Mouse (Mus musculus): ENCODE measurements around the gene Tbx1. TPM values are rescaled to one million over a fixed set of nuclear protein-coding genes. Genes with fewer than 3 reads are reported as not detected.
A peak's percentile ranks its signal among the peaks of the same experiment; 100 is the strongest.

The Tbx1 gene
- polyA plus RNA-seq, 1 experiment from 2014 or later = 0.32 TPM

DNA sequence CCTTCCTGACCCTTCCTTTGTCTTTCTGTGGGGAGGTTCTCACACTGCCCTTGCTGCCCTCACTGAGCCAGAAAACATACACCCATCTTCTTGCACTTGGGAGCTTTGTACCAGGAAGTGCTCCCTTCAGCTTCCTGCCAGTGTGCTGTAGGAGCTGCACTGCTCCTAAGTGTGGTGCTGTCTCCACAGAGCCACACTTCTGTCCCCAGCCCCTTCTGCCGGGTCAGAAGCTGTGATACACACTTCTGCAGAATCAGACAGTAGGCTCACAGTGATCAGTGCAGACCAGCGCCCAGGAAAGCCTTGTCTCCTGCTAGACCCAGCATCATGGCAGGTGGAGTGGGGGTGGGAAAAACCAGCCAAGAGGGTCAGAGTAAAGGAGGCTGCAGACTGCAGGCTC is 42.3 kb upstream of the Tbx1 start:
- Histone ChIP-seq H3K36me3 (ENCODE audit: insufficient read depth, low read length) (no peaks in the 10 kb centered on the region), H3K4me2 (ENCODE audit: low read length) (no peak overlapping the region), H3K9ac (ENCODE audit: low read depth, low read length) (no peak overlapping the region), H3K9me3 (replicated peaks; ENCODE audit: low read length) (no peaks in the 10 kb centered on the region), H3K27me3 (ENCODE audit: insufficient read depth, low read length) (no peaks in the 10 kb centered on the region), H3K27ac (no peak overlapping the region), H3K4me1 (replicated peaks; ENCODE audit: insufficient read depth, low read length) (0 out of 2 replicates have a peak, but pooled peaks cover 4% of the 10 kb centered on the region), H3K4me3 (replicated peaks; ENCODE audit: low read depth, low read length) (no peak overlapping the region)
- DNase-seq (ENCODE audit: low spot score) (no peak), ATAC-seq (replicated peaks; ENCODE audit: low FRiP score, low read depth) (no peak)
- WGBS = 57% methylated on average over 2 of the region's 2 CpGs
- no peak for TF ChIP-seq CTCF (IDR thresholded peaks at IDR 0.05; ENCODE audit: low read depth)

DNA sequence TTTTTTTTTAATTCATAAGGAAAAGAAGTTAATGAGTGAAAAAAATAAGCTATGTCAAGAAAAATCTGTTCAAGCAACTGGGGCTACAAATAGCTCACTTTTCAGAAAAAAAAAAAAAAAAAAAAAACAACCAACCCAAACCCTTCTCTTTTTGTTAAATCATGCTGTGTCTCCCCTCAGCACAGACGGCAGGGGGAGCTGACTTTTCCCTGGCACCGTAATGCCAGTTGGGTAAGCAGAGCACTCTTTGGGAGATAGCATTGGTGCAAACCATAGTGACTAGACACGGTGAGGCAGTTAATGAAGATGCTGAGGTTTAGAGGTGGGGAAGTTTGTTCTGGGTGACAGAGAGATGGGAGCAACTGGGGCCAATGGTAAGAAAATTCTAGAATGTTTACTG is 41.6 kb upstream of the Tbx1 start:
- no peak overlapping the region for H3K27ac ChIP-seq
- 39% methylated on average over 3 of the region's 3 CpGs for WGBS
- DNase-seq (ENCODE audit: low spot score) = no peak
- TF ChIP-seq CTCF (IDR thresholded peaks at IDR 0.05; ENCODE audit: low read depth) = peak; percentile 47; the same call in 1 of the 2 replicates
- H3K27me3 ChIP-seq (ENCODE audit: insufficient read depth, low read length) = no peaks in the 10 kb centered on the region
- no peaks in the 10 kb centered on the region for H3K9me3 ChIP-seq (replicated peaks; ENCODE audit: low read length)
- 0 out of 2 replicates have a peak, but pooled peaks cover 4% of the 10 kb centered on the region for H3K4me1 ChIP-seq (replicated peaks; ENCODE audit: insufficient read depth, low read length)
- H3K36me3 ChIP-seq (ENCODE audit: insufficient read depth, low read length) = no peaks in the 10 kb centered on the region
- no peak for ATAC-seq (replicated peaks; ENCODE audit: low FRiP score, low read depth)
- H3K4me2 ChIP-seq (ENCODE audit: low read length) = no peak overlapping the region
- no peak overlapping the region for H3K4me3 ChIP-seq (replicated peaks; ENCODE audit: low read depth, low read length)
- H3K9ac ChIP-seq (ENCODE audit: low read depth, low read length) = no peak overlapping the region

DNA sequence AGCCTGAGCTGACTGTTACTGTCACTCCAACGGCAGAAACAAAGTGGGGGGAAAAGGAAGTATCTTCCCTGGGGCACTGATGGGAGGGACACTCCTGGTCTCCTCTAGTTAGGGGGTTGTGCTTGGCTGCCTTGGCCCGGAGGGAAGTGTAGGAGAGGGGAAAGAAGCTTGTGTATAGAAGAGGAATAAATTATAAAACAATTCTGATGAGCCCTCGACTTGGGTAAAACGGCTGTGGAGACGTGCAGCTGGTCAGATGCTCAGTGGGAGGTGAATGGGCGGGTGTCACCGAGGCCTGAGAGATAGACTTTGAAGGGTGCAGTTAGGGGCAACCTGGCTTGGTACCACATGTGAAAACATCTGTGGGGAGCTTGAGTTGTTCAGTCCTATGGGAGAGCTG is 40.7 kb upstream of the Tbx1 start:
- H3K9me3 ChIP-seq (replicated peaks; ENCODE audit: low read length) = no peaks in the 10 kb centered on the region
- H3K4me3 ChIP-seq (replicated peaks; ENCODE audit: low read depth, low read length) = no peak overlapping the region
- H3K36me3 ChIP-seq (ENCODE audit: insufficient read depth, low read length) = no peaks in the 10 kb centered on the region
- no peak for ATAC-seq (replicated peaks; ENCODE audit: low FRiP score, low read depth)
- H3K9ac ChIP-seq (ENCODE audit: low read depth, low read length) = no peak overlapping the region
- peaks cover 7% of the 10 kb centered on the region; the same call in 1 of the 2 replicates for H3K4me1 ChIP-seq (replicated peaks; ENCODE audit: insufficient read depth, low read length)
- no peak overlapping the region for H3K4me2 ChIP-seq (ENCODE audit: low read length)
- 51% methylated on average over 7 of the region's 7 CpGs for WGBS
- no peaks in the 10 kb centered on the region; the same call in 1 of the 2 replicates for H3K27me3 ChIP-seq (ENCODE audit: insufficient read depth, low read length)
- no peak for DNase-seq (ENCODE audit: low spot score)
- no peak overlapping the region for H3K27ac ChIP-seq
- TF ChIP-seq CTCF (IDR thresholded peaks at IDR 0.05; ENCODE audit: low read depth) = no peak

DNA sequence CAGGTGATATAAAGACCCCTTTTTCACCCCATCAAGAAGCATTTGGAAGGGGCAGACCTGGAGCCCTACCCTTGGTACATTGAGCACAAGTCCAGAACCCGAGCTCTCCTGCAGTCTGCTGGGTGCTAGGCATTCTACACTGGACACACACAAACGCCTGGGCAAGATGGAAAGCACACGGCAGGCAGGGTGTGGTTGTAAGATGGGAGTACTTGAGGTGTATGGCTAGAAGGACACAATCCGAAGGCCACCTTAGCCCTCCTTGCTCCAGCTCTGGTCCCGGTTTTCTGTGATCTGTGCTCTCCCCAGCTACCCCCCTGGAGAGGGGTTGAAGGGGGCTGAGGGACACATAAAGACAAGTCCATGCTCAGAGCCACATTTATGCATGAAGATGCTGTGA is 39.8 kb upstream of the Tbx1 start:
- ATAC-seq (replicated peaks; ENCODE audit: low FRiP score, low read depth) (no peak), DNase-seq (ENCODE audit: low spot score) (no peak)
- peaks cover 8% of the 10 kb centered on the region; the same call in 1 of the 2 replicates for H3K27me3 ChIP-seq (ENCODE audit: insufficient read depth, low read length)
- peaks cover 13% of the 10 kb centered on the region; the same call in 1 of the 2 replicates for H3K4me1 ChIP-seq (replicated peaks; ENCODE audit: insufficient read depth, low read length)
- peak overlapping the region; percentile 69 for H3K9ac ChIP-seq (ENCODE audit: low read depth, low read length)
- no peak overlapping the region for H3K27ac ChIP-seq
- WGBS = 64% methylated on average over 5 of the region's 5 CpGs
- H3K4me2 ChIP-seq (ENCODE audit: low read length) = peak overlapping the region; percentile 97
- no peaks in the 10 kb centered on the region for H3K9me3 ChIP-seq (replicated peaks; ENCODE audit: low read length)
- peak overlapping the region; percentile 70 for H3K4me3 ChIP-seq (replicated peaks; ENCODE audit: low read depth, low read length)
- TF ChIP-seq CTCF (IDR thresholded peaks at IDR 0.05; ENCODE audit: low read depth) = no peak
- H3K36me3 ChIP-seq (ENCODE audit: insufficient read depth, low read length) = no peaks in the 10 kb centered on the region

DNA sequence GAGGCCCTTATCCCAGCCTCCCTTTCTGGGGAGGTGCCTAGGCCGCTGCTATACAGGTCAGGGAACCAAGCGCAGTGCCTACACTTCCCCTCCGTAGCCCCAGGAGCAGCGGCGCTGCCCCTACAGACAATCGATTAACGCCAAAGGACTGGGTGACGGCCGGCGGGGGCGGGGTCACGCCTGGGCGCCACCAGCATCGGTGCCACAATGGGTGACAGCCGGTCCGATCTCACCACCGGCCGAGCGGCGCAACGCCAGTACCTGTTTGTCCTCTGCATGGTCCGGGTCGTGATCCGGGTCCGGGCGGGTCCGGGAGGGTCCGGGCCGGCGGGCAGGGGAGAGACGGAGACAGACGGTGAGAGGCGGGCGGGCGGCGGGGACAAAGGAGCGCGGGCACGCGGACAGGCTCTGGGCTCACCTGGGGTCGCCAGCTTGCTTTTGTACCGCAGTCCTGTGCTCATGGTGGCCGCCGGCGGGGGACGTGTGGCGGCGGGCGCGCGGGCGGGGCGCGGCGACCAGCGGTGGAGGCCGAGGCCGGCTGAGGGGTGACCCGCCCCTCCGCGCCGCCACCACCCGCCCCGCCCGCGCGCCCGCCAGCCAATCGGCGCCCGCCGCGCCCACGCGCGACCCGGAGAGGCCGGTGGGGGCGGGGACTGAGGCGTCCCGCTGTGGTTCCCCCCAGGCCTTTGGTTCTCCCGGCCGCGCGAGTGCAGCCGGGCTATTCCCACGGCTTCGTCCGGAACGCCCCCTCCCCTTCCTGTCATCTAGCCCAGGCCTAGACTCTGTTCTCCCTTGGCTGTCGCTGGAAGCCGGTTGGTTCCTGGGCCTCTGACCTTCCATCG is 39.1 kb upstream of the Tbx1 start, which contains the start of gene Sept5:
Gene Sept5 (minus strand): TSS at position 565 of the 842 bp plus-strand sequence.
- peaks cover 15% of the 10 kb centered on the region; the same call in 1 of the 2 replicates for H3K27me3 ChIP-seq (ENCODE audit: insufficient read depth, low read length)
- no peak for TF ChIP-seq CTCF (IDR thresholded peaks at IDR 0.05; ENCODE audit: low read depth)
- peak within 1 kb of the TSS; percentile 70 for H3K4me3 ChIP-seq (replicated peaks; ENCODE audit: low read depth, low read length)
- H3K9ac ChIP-seq (ENCODE audit: low read depth, low read length) = peak within 1 kb of the TSS; percentile 69
- DNase-seq (ENCODE audit: low spot score) = peak; percentile 59
- WGBS = under 1% methylated on average over 79 of the region's 93 CpGs
- H3K27ac ChIP-seq = no peak within 1 kb of the TSS; the same call in 1 of the 2 replicates
- H3K36me3 ChIP-seq (ENCODE audit: insufficient read depth, low read length) = no peaks in the 10 kb centered on the region
- H3K4me2 ChIP-seq (ENCODE audit: low read length) = peak within 1 kb of the TSS; percentile 97
- ATAC-seq (replicated peaks; ENCODE audit: low FRiP score, low read depth) = peak; percentile 35
- H3K9me3 ChIP-seq (replicated peaks; ENCODE audit: low read length) = no peaks in the 10 kb centered on the region
- peaks cover 13% of the 10 kb centered on the region; the same call in 1 of the 2 replicates for H3K4me1 ChIP-seq (replicated peaks; ENCODE audit: insufficient read depth, low read length)

DNA sequence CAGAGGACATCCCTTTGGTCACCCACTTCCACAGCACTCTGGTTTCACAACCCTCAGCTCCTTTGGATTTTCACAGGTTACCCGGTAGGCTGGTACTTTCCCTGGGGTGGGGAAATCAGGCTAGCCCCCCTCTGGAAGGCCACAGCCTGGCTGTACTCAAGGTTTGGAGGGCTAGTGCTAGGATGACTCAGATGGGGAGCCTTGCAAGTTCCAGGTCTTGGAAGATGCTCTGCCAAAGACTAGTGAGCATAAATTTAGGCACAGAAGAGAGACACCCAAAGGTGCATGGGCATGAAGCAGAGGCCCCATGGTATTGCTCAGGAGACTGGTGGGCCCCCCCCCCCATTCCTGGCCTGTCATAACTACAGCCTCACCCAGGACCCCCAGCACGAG is 38.5 kb upstream of the Tbx1 start:
- ATAC-seq (replicated peaks; ENCODE audit: low FRiP score, low read depth) (no peak), DNase-seq (ENCODE audit: low spot score) (no peak)
- peak overlapping the region; percentile 69 for H3K9ac ChIP-seq (ENCODE audit: low read depth, low read length)
- H3K4me3 ChIP-seq (replicated peaks; ENCODE audit: low read depth, low read length) = peak overlapping the region; percentile 70
- H3K36me3 ChIP-seq (ENCODE audit: insufficient read depth, low read length) = no peaks in the 10 kb centered on the region
- WGBS = 46% methylated on average over 2 of the region's 2 CpGs
- no peak overlapping the region for H3K27ac ChIP-seq
- no peaks in the 10 kb centered on the region for H3K9me3 ChIP-seq (replicated peaks; ENCODE audit: low read length)
- H3K27me3 ChIP-seq (ENCODE audit: insufficient read depth, low read length) = peaks cover 17% of the 10 kb centered on the region; the same call in 1 of the 2 replicates
- H3K4me2 ChIP-seq (ENCODE audit: low read length) = peak overlapping the region; percentile 97
- TF ChIP-seq CTCF (IDR thresholded peaks at IDR 0.05; ENCODE audit: low read depth) = no peak
- peaks cover 13% of the 10 kb centered on the region; the same call in 1 of the 2 replicates for H3K4me1 ChIP-seq (replicated peaks; ENCODE audit: insufficient read depth, low read length)

All from kidney, postnatal 0 days (tissue).